Mouse (Mus musculus): ENCODE measurements around the gene Dnaic2. TPM values are rescaled to one million over a fixed set of nuclear protein-coding genes. Genes with fewer than 3 reads are reported as not detected.

The Dnaic2 gene
- total RNA-seq (2021) = under 1 TPM; 0.24 to 0.61 TPM
- long read RNA-seq, experiment 1 = 0 reads
- long read RNA-seq, experiment 2 = 0 reads

DNA sequence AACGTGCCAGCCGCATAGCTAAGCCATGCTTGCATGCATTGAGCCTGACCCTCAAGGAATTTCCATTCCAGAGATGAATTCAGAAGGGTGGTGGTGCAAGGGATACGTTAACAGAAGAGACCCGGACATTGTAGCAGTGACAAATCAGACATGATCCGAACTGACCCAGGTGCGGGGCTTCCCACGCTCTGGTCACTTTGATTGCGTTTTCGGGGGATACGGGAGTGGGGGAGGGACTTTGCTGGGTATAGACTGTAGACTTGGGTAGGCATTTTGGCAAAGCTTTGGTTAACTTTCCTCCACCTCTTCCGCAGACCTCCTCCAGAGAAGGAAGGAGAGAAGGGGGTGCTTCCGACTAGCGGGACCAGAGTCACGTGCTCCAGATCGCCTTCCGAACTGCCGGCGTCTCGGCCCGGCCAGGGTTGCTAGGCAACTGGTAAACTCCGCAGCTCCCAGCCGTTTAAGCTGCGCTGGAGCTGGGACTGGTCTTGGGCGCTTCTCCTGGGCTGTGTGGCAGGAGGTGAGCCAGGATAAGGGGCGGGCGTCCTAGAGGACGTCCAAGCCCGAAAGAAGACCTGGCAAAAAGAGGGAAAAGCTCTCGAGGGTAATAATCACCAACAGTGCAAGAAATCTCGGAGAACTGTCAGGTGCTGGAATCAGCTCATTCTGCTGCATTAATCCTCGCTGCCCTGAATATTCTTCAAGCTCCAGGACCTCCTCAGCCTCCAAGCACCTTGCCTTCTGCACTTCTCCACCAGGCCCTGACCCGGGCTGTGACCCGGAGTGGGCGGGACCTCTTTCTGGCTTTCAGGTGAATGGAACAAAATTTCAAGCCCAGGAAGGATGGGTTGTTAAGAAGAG, at the start of gene Dnaic2:
Dnaic2 (plus strand) TSS at position 444 of the 861 bp plus-strand sequence.
- peak; percentile 76 for DNase-seq

- DNase-seq = no peak
Observed at GRCm38 (mm10) chr11:114679582-114679981, 47.6 kb upstream of the Dnaic2 start.

DNA sequence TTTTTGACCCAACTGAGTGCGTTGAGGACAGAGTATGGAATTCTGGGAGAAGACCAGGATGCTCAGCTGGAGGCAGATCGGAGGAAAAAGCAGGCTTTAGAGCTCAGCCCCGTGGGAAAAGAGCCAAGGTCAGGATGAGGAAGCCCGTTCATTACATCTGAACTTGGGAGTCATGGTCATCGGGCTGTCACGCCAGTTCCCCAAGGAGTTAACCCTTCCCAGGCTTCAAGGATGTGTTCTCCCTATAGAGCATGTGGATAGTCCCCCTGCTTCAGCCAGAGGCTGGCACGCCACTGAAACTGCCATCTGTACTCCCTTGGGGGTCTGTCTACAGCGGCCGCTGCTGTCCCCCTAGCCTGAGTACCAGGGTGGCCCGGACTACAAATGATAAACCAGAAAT, 46.9 kb upstream of the Dnaic2 start:
- no peak for DNase-seq

DNA sequence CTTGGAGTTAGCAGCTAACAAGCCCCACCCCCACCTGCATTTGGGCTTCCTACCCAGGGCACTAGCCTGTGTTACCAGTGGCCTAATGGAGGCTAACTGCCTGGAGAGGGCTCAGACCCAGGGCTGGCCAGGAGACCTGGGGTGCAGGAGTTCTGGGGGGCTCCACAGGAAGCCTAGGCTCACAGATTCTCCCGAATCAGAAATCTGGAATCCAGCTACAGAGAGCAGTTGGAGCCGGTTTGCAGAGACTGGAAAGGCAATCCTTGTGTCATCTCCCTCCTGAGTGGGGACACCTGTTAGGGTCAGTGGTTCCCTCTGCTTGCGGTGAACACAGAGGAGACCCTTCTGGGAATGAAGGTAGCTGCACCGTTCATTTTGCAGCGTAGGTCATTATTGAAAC, 46.2 kb upstream of the Dnaic2 start:
- DNase-seq = no peak

DNA sequence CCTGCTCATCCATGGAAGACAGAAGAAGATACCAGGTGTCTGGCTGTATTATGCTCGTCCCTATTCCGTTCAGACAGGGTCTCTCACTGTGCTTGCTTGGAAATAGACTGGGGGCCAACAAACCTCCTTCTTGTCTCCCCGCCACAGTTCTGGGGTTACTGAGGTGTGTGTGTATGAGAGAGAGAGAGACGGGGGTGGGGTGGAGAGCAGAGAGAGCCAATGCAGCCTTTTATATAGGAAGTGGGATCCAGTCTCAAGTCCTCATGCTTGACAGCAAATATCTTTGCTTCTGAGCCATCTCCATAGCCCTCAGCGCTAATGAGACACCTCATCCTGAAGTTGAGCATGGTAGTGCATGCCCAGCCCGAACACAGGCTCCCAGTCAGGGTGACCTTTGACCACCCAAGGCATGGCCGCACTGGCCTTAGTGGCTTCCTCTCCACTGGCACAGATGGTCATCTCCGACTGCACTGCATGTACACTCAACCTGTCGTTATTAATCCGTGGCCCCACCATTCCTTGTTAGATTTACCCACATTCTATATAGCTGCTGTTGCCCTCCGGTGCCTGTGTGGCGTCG, 44.8 kb upstream of the Dnaic2 start:
- DNase-seq = no peak

- DNase-seq = no peak
Observed at GRCm38 (mm10) chr11:114683029-114683721, 44.0 kb upstream of the Dnaic2 start.

GRCm38 (mm10) chr11:114683722-114684621, 43.2 kb upstream of the Dnaic2 start:
- DNase-seq = no peak

DNA sequence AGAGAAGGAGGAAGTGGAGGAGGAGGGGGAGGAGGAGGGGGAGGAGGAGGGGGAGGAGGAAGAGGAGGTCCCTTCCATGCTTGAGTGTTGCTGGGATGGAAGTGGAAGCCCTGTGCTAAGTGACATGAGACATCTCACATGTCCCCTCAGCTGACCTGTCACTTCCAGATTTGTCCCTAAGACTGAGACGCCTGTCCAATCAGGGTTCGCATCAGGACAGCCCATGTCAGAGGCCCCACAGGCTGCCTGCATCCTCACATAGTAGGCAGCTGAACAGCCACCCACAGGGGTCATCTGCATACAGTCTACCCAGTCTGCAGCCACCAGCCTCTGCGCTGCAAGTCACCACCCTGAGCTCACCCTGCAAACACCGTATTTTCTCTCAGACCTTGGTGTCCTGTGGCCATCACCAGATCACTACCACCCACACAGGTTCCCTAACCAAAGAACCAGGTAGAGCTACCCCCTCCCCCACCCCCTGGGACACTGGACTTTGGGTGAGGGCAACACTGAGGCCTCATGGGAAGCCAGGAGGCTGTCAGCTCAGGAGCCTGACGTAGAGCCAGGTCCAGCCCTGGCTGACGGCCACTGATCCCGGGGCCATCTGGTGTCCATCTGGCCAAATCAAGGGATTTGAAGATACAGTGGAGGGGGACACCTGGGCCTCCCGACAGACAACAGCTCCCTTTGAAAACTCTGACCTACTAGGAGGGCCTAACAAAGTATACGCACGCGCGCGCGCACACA, 42.4 kb upstream of the Dnaic2 start:
- DNase-seq = peak; percentile 51

- DNase-seq = no peak
Observed at GRCm38 (mm10) chr11:114685526-114686040, 41.6 kb upstream of the Dnaic2 start.

- no peak for DNase-seq
Observed at GRCm38 (mm10) chr11:114686221-114686959, 40.8 kb upstream of the Dnaic2 start.

- no peak for DNase-seq
Observed at GRCm38 (mm10) chr11:114687574-114688188, 39.5 kb upstream of the Dnaic2 start.

DNA sequence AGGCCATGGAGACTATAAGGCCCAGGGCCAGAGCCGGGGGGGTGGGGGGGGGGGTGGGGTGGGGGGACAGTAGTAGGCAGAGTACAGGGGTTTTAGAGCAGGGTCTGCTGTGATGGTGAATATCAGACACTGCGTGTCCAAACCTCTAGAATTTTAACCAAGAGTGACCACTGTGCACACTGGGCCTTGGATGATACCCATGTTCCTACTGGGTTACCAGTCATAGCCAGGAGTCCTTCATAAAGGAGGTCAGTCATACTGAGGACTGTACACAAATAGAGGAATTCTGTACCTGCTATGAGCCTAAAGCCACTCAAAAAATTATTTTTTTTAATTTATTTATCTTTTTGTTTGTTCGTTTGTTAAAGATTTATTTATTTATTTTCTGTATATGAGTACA, 38.5 kb upstream of the Dnaic2 start:
- no peak for DNase-seq

DNA sequence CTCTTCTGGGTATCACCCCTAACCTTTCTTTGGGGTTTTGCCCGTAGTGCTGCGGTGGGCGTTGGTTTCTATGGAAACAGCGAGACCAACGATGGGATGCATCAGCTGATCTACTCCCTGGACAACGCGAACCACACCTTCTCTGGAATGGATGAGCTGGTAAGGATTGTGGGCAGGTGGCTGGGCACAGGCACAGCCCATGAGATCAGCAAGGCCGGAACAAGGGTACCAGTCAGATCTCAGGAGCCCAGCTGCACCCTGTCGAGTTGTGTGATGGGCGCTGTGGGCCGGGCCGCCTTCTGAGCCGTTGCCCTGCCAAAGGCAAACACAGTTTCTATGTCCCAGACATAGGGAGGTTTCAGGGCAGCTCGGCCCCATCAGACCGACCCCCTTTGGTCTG, 37.0 kb upstream of the Dnaic2 start:
- no peak for DNase-seq

GRCm38 (mm10) chr11:114691454-114692182, 35.6 kb upstream of the Dnaic2 start:
- no peak for DNase-seq

DNA sequence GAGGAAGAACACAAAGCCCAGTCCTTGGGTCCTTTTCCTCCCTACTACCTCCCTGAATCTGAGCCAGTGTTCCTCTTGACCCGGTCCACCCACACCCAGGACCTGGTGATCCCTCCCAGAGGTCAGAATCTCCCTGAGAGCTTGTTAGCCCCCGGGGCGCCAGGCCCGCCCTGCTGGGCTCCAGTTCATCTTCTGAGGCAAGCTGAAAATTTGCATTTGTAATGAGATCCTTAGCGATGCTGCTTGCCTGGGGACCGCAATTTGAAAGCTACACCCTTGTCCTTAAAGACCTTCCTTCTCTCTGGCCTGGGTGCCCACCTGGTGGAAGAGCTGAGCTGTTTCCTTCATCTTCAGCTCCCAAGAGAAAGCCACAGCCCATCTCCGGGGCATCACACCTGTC, 34.6 kb upstream of the Dnaic2 start:
- no peak for DNase-seq

DNA sequence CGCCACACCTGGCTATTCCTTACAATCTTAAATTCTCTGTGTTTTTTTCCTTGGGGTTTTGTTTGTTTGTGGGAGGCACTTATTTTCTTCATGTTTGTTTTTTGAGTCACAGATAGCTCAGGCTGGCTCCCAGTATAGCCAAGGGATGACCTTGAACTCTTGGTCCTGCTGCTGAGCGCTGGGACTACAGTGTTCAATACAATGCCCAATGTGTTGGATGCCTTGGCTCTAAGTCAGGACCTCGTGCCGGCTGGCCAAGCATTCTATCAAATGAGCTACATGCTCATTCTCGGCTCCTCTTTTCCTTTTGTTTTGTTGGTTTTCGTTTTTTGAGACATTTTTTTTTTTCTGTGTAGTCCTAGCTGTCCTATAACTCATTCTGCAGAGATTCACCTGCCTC, 33.8 kb upstream of the Dnaic2 start:
- DNase-seq = no peak

- no peak for DNase-seq
Observed at GRCm38 (mm10) chr11:114694451-114694850, 32.8 kb upstream of the Dnaic2 start.

GRCm38 (mm10) chr11:114698496-114698895, 28.7 kb upstream of the Dnaic2 start:
- DNase-seq = no peak

DNA sequence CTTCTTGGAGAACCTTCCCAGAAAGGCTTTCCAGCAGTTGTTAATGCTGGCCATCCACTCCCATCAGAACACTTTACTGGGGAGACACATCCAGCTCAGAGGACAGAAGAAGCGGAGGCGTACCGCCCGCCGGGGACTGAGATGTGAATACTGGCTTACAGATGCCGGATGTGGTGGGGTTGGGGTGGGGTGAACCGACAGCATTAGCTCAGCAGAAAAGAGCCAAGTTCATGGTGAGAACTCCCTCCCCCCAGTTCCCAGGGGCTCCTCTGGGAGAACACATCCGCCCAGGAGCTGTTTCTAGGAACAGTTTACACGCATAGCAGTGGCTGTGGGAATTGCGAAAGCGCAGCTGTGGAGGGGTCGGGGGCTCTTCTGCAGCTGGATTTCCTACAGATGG, 27.7 kb upstream of the Dnaic2 start:
- peak; percentile 87 for DNase-seq

Data from gastrocnemius, postnatal 25 days (tissue).